Mouse (Mus musculus): ENCODE measurements around the gene Tap1. TPM values are rescaled to one million over a fixed set of nuclear protein-coding genes. Genes with fewer than 3 reads are reported as not detected.

The Tap1 gene
- polyA plus RNA-seq, 1 experiment from 2014 or later, result 6.1 TPM

- H3K36me3 ChIP-seq (ENCODE audit: control insufficient read depth, insufficient read depth, low read length), result no peaks in the 10 kb centered on the region
- H3K9me3 ChIP-seq (ENCODE audit: control insufficient read depth, low read length), result no peaks in the 10 kb centered on the region
- H3K9ac ChIP-seq (ENCODE audit: low read depth, low read length), result no peak overlapping the region
- no peak overlapping the region for H3K4me2 ChIP-seq (ENCODE audit: low read length)
- no peak overlapping the region for H3K4me3 ChIP-seq (ENCODE audit: low read length)
- ATAC-seq, result no peak
- WGBS, result 85% methylated on average over 10 of the region's 10 CpGs
- peaks cover 48% of the 10 kb centered on the region for H3K27me3 ChIP-seq (replicated peaks; ENCODE audit: control insufficient read depth, insufficient read depth, low read length)
- H3K4me1 ChIP-seq (ENCODE audit: control insufficient read depth, insufficient read depth, low read depth, low read length), result peaks cover 13% of the 10 kb centered on the region
- no peak overlapping the region for H3K27ac ChIP-seq (ENCODE audit: low read depth, low read length)
Measured at GRCm38 (mm10) chr17:34200047-34200446, 12.7 kb downstream of the Tap1 start.

GRCm38 (mm10) chr17:34200772-34201505 lies 13.6 kb downstream of the Tap1 start:
- ATAC-seq, result no peak
- 88% methylated on average over 16 of the region's 16 CpGs for WGBS
- peaks cover 48% of the 10 kb centered on the region for H3K27me3 ChIP-seq (replicated peaks; ENCODE audit: control insufficient read depth, insufficient read depth, low read length)

GRCm38 (mm10) chr17:34201506-34202055 lies 14.2 kb downstream of the Tap1 start:
- no peak for ATAC-seq
- 77% methylated on average over 7 of the region's 7 CpGs for WGBS

More at GRCm38 (mm10) chr17:34200772-34201505, 13.6 kb downstream of the Tap1 start:
- Histone ChIP-seq H3K36me3 (ENCODE audit: control insufficient read depth, insufficient read depth, low read length) (no peaks in the 10 kb centered on the region), H3K4me1 (ENCODE audit: control insufficient read depth, insufficient read depth, low read depth, low read length) (peaks cover 13% of the 10 kb centered on the region), H3K27ac (ENCODE audit: low read depth, low read length) (no peak overlapping the region), H3K9me3 (ENCODE audit: control insufficient read depth, low read length) (no peaks in the 10 kb centered on the region), H3K9ac (ENCODE audit: low read depth, low read length) (no peak overlapping the region), H3K4me2 (ENCODE audit: low read length) (no peak overlapping the region), H3K4me3 (ENCODE audit: low read length) (no peak overlapping the region)

GRCm38 (mm10) chr17:34202760-34203442 lies 15.5 kb downstream of the Tap1 start:
- WGBS, result 87% methylated on average over 4 of the region's 4 CpGs
- Histone ChIP-seq H3K36me3 (ENCODE audit: control insufficient read depth, insufficient read depth, low read length) (no peaks in the 10 kb centered on the region), H3K4me3 (ENCODE audit: low read length) (no peak overlapping the region), H3K4me2 (ENCODE audit: low read length) (no peak overlapping the region), H3K27ac (ENCODE audit: low read depth, low read length) (no peak overlapping the region), H3K27me3 (replicated peaks; ENCODE audit: control insufficient read depth, insufficient read depth, low read length) (peaks cover 42% of the 10 kb centered on the region), H3K4me1 (ENCODE audit: control insufficient read depth, insufficient read depth, low read depth, low read length) (peaks cover 10% of the 10 kb centered on the region), H3K9me3 (ENCODE audit: control insufficient read depth, low read length) (no peaks in the 10 kb centered on the region), H3K9ac (ENCODE audit: low read depth, low read length) (no peak overlapping the region)
- ATAC-seq, result peak; percentile 41; the same call in 1 of the 2 replicates

More at GRCm38 (mm10) chr17:34201506-34202055, 14.2 kb downstream of the Tap1 start:
- no peaks in the 10 kb centered on the region for H3K36me3 ChIP-seq (ENCODE audit: control insufficient read depth, insufficient read depth, low read length)
- H3K27ac ChIP-seq (ENCODE audit: low read depth, low read length), result no peak overlapping the region
- no peaks in the 10 kb centered on the region for H3K9me3 ChIP-seq (ENCODE audit: control insufficient read depth, low read length)
- no peak overlapping the region for H3K9ac ChIP-seq (ENCODE audit: low read depth, low read length)
- H3K4me2 ChIP-seq (ENCODE audit: low read length), result no peak overlapping the region
- H3K4me1 ChIP-seq (ENCODE audit: control insufficient read depth, insufficient read depth, low read depth, low read length), result peaks cover 13% of the 10 kb centered on the region
- H3K4me3 ChIP-seq (ENCODE audit: low read length), result no peak overlapping the region
- H3K27me3 ChIP-seq (replicated peaks; ENCODE audit: control insufficient read depth, insufficient read depth, low read length), result peaks cover 44% of the 10 kb centered on the region

GRCm38 (mm10) chr17:34203444-34203843 lies 16.1 kb downstream of the Tap1 start, which contains the start of gene Tap2:
Tap2 (plus strand) TSS chr17:34203527.
- Histone ChIP-seq H3K36me3 (ENCODE audit: control insufficient read depth, insufficient read depth, low read length) (no peaks in the 10 kb centered on the region), H3K9ac (ENCODE audit: low read depth, low read length) (peak within 1 kb of the TSS; percentile 70), H3K27ac (ENCODE audit: low read depth, low read length) (no peak within 1 kb of the TSS), H3K4me1 (ENCODE audit: control insufficient read depth, insufficient read depth, low read depth, low read length) (peaks cover 5% of the 10 kb centered on the region), H3K9me3 (ENCODE audit: control insufficient read depth, low read length) (no peaks in the 10 kb centered on the region), H3K4me3 (ENCODE audit: low read length) (peak within 1 kb of the TSS; percentile 63), H3K27me3 (replicated peaks; ENCODE audit: control insufficient read depth, insufficient read depth, low read length) (peaks cover 37% of the 10 kb centered on the region), H3K4me2 (ENCODE audit: low read length) (peak within 1 kb of the TSS; percentile 86)
- no peak for ATAC-seq
- WGBS, result 58% methylated on average over 5 of the region's 5 CpGs

DNA sequence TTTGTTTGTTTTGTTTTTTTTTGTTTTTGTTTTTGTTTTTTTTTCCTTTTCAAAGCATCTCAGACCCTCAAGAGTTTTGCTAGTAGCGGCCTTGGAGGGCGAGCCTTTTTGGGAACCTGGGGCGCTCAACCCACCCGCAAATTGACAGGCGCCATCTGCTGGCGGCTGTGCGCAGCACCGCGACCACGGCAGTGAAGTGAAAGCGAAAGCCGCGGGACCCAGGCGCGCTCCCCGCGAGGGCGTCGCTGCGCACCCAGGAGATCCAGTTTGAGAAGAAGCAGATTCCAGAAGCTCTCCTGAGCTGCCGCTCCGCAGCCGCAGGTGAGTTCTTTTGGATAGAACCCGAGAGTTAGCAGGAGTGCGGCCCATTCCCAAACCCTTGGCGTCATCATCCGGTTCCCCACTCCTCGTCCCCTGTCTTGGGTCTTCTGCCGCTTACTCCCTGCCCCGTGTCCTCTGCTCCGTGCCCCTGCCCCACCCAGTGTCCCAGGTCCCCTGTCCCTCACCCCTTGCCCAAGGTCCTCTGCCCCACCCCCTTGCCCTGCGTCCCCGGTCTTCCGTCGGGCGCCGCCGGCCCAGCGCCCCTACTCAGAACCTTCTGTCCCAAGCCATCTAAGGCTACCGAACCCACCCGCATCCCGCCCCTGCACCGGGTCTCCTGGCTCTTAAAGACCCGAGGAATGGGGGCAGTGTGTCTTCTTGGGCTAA lies 17.1 kb downstream of the Tap1 start:
- peak overlapping the region; percentile 63 for H3K4me3 ChIP-seq (ENCODE audit: low read length)
- no peak overlapping the region for H3K27ac ChIP-seq (ENCODE audit: low read depth, low read length)
- peaks cover 5% of the 10 kb centered on the region for H3K4me1 ChIP-seq (ENCODE audit: control insufficient read depth, insufficient read depth, low read depth, low read length)
- peak overlapping the region; percentile 70 for H3K9ac ChIP-seq (ENCODE audit: low read depth, low read length)
- H3K36me3 ChIP-seq (ENCODE audit: control insufficient read depth, insufficient read depth, low read length), result no peaks in the 10 kb centered on the region
- H3K27me3 ChIP-seq (replicated peaks; ENCODE audit: control insufficient read depth, insufficient read depth, low read length), result peaks cover 28% of the 10 kb centered on the region
- ATAC-seq, result peak; percentile 53; the same call in 1 of the 2 replicates
- H3K4me2 ChIP-seq (ENCODE audit: low read length), result peak overlapping the region; percentile 86
- under 1% methylated on average over 44 of the region's 44 CpGs for WGBS
- no peaks in the 10 kb centered on the region for H3K9me3 ChIP-seq (ENCODE audit: control insufficient read depth, low read length)

GRCm38 (mm10) chr17:34205021-34205745 lies 17.8 kb downstream of the Tap1 start:
- Histone ChIP-seq H3K9me3 (ENCODE audit: control insufficient read depth, low read length) (no peaks in the 10 kb centered on the region), H3K4me2 (ENCODE audit: low read length) (peak overlapping the region; percentile 86), H3K36me3 (ENCODE audit: control insufficient read depth, insufficient read depth, low read length) (no peaks in the 10 kb centered on the region), H3K27ac (ENCODE audit: low read depth, low read length) (no peak overlapping the region), H3K4me3 (ENCODE audit: low read length) (peak overlapping the region; percentile 63), H3K27me3 (replicated peaks; ENCODE audit: control insufficient read depth, insufficient read depth, low read length) (peaks cover 27% of the 10 kb centered on the region), H3K9ac (ENCODE audit: low read depth, low read length) (peak overlapping the region; percentile 70; the same call in 1 of the 2 replicates), H3K4me1 (ENCODE audit: control insufficient read depth, insufficient read depth, low read depth, low read length) (peaks cover 5% of the 10 kb centered on the region)
- 15% methylated on average over 17 of the region's 18 CpGs for WGBS
- no peak for ATAC-seq

DNA sequence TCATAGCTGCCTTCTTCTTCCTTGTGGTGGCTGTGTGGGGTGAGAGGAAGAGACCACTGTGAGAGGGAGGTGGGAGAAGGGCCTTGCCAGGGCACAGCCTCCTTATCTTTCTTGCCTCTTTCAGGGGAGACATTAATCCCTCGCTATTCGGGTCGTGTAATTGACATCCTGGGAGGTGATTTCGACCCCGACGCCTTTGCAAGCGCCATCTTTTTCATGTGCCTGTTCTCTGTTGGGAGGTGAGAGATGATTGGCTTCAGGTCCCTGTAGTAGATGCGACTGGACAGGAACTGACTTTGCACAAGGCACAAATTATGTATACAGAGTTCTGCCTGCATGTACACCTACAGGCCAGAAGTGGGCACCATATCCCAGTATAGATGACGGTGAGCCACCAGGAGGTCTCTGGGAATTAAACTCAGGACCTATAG lies 18.4 kb downstream of the Tap1 start:
- H3K4me2 ChIP-seq (ENCODE audit: low read length), result no peak overlapping the region; the same call in 1 of the 2 replicates
- H3K27ac ChIP-seq (ENCODE audit: low read depth, low read length), result no peak overlapping the region
- peaks cover 5% of the 10 kb centered on the region for H3K4me1 ChIP-seq (ENCODE audit: control insufficient read depth, insufficient read depth, low read depth, low read length)
- H3K4me3 ChIP-seq (ENCODE audit: low read length), result no peak overlapping the region
- H3K27me3 ChIP-seq (replicated peaks; ENCODE audit: control insufficient read depth, insufficient read depth, low read length), result peaks cover 27% of the 10 kb centered on the region
- no peaks in the 10 kb centered on the region for H3K36me3 ChIP-seq (ENCODE audit: control insufficient read depth, insufficient read depth, low read length)
- H3K9ac ChIP-seq (ENCODE audit: low read depth, low read length), result 0 out of 2 replicates have a peak overlapping the region, but pooled peaks have one; percentile 13
- H3K9me3 ChIP-seq (ENCODE audit: control insufficient read depth, low read length), result no peaks in the 10 kb centered on the region
- ATAC-seq, result no peak
- 22% methylated on average over 9 of the region's 9 CpGs for WGBS

Measured in hindbrain, embryonic 16.5 days (tissue).